Mouse (Mus musculus) midbrain, embryonic 16.5 days (tissue): ENCODE measurements at regions not wholly inside any gene's neighbourhood (a gene's known extent, or its start where the extent isn't known, plus 50 kb on each side); places are given as distances from the start of the nearest gene placed in this dataset.

Experiments used
- ATAC-seq: fragments of 200-750 bp; cut with Nextera tagmentation; 2 replicates; pipeline ENCODE4 v1.8.0; 2017; ENCODE audit warnings: moderate TSS enrichment
- H3K27ac ChIP-seq: fragments of 300-500 bp; sonication (generic); 2 replicates; pipeline ENCODE4 v1.5.1; 2014; ENCODE audit warnings: mild to moderate bottlenecking, low read length, mixed read lengths
- H3K27me3 ChIP-seq: fragments of 300-500 bp; sonication (generic); 2 replicates; pipeline ENCODE4 v1.6.1; 2014; ENCODE audit warnings: low read depth, low read length, mixed read lengths; ENCODE audit not compliant: control insufficient read depth, insufficient read depth
- H3K36me3 ChIP-seq: fragments of 300-500 bp; sonication (generic); 2 replicates; pipeline ENCODE4 v1.6.1; 2014; ENCODE audit warnings: mild to moderate bottlenecking, low read length, moderate library complexity, mixed read lengths; ENCODE audit not compliant: control insufficient read depth, insufficient read depth
- H3K4me1 ChIP-seq: fragments of 300-500 bp; sonication (generic); 2 replicates; pipeline ENCODE4 v1.6.1; 2014; ENCODE audit warnings: mild to moderate bottlenecking, low read length, mixed read lengths; ENCODE audit not compliant: control insufficient read depth, insufficient read depth
- H3K4me2 ChIP-seq: fragments of 300-500 bp; sonication (generic); 2 replicates; pipeline ENCODE4 v1.6.1; 2014; ENCODE audit warnings: mild to moderate bottlenecking, low read length, mixed read lengths
- H3K4me3 ChIP-seq: fragments of 300-500 bp; sonication (generic); 2 replicates; pipeline ENCODE4 v1.5.1; 2014; ENCODE audit warnings: low read depth, mild to moderate bottlenecking, low read length, moderate library complexity, mixed read lengths
- H3K9ac ChIP-seq: fragments of 300-500 bp; sonication (generic); 2 replicates; pipeline ENCODE4 v1.6.1; 2014; ENCODE audit warnings: low read depth, low read length, mixed read lengths
- H3K9me3 ChIP-seq: fragments of 300-500 bp; sonication (generic); replicated peaks from 2 replicates; pipeline ENCODE4 v1.6.1; 2014; ENCODE audit warnings: mild to moderate bottlenecking, low read length, mixed read lengths; ENCODE audit not compliant: control insufficient read depth, poor library complexity, severe bottlenecking
- WGBS: fragments of 180-500 bp; shearing (Covaris S2); extraction: QIAGEN DNeasy Blood & Tissue Kit; methylation state at CpG from one replicate; pipeline ENCODE4 v1.1.7; 2014; 5-methylcytosine and 5-hydroxymethylcytosine counted together

DNA sequence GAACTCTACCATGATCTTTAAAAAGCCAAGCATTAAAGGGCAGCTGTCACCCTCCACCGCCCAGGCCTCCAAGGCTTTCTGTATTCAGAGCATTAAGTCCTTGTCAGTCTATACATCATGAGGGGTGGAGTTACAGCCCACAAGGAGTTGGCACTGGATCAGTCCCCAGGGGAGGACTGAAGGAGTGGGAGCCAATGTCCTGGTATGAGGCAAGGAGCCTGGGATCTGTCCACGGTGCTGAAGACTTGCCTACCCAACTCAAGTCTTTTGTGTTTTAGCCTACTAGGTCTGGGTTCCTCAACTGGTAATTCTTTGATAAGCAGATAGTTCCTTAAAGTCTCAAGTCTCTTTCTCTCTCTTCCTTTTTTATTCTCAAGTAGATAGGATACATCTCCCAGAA lies 90.1 kb downstream of the Mrm1 start:
- Histone ChIP-seq H3K27me3 (peaks cover 2% of the 10 kb centered on the region; the same call in 1 of the 2 replicates), H3K9ac (no peak overlapping the region), H3K4me1 (peaks cover 17% of the 10 kb centered on the region), H3K36me3 (no peaks in the 10 kb centered on the region), H3K9me3 (no peaks in the 10 kb centered on the region), H3K27ac (no peak overlapping the region), H3K4me2 (no peak overlapping the region), H3K4me3 (no peak overlapping the region)
- no peak for ATAC-seq
- WGBS, result 16% methylated on average over 2 of the region's 2 CpGs

DNA sequence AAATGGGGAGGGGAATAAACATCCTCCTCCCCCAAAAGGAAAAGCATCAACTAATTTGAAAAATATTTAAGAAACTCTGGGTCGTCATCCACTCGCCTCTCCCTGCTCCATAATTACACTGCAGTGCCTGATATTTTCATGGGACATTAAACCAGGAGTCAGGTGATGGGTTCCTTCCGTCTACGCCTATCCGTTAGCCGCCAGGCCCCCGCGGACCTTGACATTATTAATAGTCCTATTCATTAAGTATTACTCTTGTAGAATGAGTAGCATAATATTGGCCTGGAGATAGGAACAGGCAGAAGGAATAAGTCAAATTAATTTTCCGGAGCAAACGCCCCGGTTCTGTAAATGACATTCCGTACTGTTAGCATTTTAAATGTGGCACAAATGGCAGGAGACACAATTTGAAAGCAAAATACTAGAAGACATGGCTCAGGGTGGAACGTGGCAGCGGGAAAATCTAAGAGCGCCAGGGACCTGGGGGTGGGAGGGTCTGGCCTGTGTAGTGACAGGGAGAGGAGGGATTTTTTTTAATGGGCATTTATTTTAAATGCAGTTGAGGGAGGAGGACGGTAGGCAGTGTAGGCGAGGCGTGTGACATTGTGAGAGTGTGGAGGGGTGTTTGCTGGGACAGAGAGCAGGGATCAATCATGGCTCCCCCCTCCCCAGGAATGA lies 93.2 kb downstream of the Mrm1 start:
- peaks cover 2% of the 10 kb centered on the region; the same call in 1 of the 2 replicates for H3K27me3 ChIP-seq
- no peaks in the 10 kb centered on the region for H3K36me3 ChIP-seq
- peak; percentile 54; the same call in 1 of the 2 replicates for ATAC-seq
- no peak overlapping the region for H3K4me3 ChIP-seq
- 0 out of 2 replicates have a peak overlapping the region, but pooled peaks have one; percentile 0 for H3K4me2 ChIP-seq
- peaks cover 17% of the 10 kb centered on the region for H3K4me1 ChIP-seq
- H3K9me3 ChIP-seq, result no peaks in the 10 kb centered on the region
- peak overlapping the region; percentile 60 for H3K27ac ChIP-seq
- 34% methylated on average over 18 of the region's 18 CpGs for WGBS
- H3K9ac ChIP-seq, result no peak overlapping the region

DNA sequence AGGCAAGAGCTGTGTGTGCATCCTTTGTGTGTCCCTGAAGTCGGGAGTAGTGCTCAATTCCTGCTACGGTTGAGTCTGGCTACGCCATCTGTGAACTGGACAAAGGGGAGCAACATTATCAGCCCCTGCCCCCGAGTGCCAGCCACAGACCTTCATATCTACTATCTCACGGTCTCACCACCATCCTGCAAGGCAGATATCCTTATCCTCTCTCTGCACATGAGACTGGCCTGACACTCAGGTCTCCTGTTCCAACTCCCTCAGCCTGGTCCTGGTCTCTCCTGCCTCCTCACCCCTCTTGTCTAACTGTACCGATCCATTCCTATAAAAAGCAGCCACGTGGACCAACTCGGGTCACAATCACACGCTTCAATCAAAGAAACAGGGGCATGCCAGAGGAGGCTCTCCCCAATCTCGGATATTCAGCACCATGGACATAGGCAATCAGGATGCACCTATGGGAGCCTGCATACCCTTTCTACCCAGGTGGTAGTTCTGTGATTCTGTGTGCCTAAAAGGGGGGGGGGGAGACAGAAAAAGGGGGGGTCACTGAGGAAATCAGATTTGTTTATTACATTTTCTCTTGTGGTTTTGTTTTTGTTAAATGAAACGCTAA lies 94.0 kb downstream of the Mrm1 start:
- Histone ChIP-seq H3K27me3 (peaks cover 2% of the 10 kb centered on the region; the same call in 1 of the 2 replicates), H3K4me2 (no peak overlapping the region), H3K4me3 (no peak overlapping the region), H3K9me3 (no peaks in the 10 kb centered on the region), H3K4me1 (peaks cover 17% of the 10 kb centered on the region), H3K27ac (no peak overlapping the region), H3K9ac (no peak overlapping the region), H3K36me3 (no peaks in the 10 kb centered on the region)
- ATAC-seq, result no peak
- WGBS, result 36% methylated on average over 11 of the region's 11 CpGs

DNA sequence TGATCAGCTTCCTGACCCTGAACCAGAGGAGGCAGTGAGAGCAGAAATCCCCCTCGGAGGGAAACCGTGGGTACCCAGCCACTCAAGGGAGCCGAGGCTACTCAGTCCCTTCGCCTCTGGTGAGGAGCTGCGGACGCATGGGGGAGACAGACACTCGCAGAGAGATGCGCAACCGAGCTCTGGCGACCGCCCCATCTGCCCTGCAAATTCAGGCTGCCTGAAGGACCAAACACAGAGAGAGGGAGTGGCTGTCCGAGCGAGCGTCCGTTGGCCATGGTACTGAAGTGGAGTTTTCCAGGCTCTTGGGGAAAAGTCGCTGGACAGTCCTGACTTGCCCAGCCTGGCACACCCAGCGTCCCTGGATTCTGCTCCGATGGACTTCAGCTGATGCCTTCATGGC lies 95.2 kb downstream of the Mrm1 start:
- Histone ChIP-seq H3K36me3 (no peaks in the 10 kb centered on the region), H3K27ac (no peak overlapping the region), H3K4me2 (peak overlapping the region; percentile 25; the same call in 1 of the 2 replicates), H3K9me3 (no peaks in the 10 kb centered on the region), H3K9ac (no peak overlapping the region), H3K4me1 (peaks cover 17% of the 10 kb centered on the region), H3K4me3 (no peak overlapping the region), H3K27me3 (peaks cover 2% of the 10 kb centered on the region; the same call in 1 of the 2 replicates)
- ATAC-seq, result peak; percentile 46; the same call in 1 of the 2 replicates
- WGBS, result 5% methylated on average over 18 of the region's 18 CpGs

DNA sequence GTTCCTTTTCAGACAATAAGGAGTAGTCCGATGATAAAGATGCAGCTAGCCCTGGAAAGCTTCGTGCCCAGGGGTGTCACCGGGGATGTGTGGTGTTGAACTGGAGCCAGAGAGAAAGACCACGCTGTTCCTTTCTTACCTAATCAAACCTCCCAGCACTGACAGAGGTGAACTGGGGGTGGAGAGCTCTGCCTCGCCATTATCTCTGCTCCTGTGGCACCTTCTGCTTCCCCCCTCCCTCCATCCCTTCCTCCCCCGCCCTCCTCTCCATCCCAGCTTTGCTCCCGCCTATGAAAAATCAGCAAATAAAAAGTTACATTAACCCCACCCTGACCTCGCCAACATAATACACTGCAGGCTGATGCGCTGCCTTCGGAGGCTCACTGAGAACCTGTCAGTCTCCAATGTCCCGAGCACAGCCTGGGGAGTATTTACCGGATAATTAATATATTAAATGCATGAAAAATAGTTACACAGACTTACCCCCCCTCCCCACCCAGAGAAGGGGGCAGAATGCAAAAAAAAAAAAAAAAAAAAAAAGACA lies 96.6 kb downstream of the Mrm1 start:
- Histone ChIP-seq H3K9ac (no peak overlapping the region), H3K4me3 (no peak overlapping the region), H3K27ac (no peak overlapping the region), H3K36me3 (no peaks in the 10 kb centered on the region), H3K9me3 (no peaks in the 10 kb centered on the region), H3K27me3 (peaks cover 2% of the 10 kb centered on the region; the same call in 1 of the 2 replicates), H3K4me1 (peaks cover 17% of the 10 kb centered on the region), H3K4me2 (no peak overlapping the region)
- WGBS, result 39% methylated on average over 12 of the region's 12 CpGs
- ATAC-seq, result no peak

DNA sequence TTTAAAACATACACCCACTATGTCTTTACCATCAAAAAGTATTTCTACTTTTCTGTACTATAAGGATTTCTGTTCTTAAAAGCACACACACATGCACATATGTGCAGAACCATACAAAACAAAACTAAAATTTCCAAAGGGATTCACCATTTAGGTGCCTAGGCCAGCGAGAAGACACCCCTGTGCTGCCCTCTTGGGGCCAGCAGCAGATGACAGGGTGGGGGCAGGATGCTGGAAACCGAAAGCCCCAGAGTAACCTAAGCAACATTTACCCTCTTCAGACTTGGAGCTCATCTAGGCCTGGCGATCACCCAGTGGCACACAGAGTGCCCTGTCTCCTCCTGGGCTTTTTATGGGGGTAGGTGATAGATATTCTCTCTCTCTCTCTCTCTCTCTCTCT lies 97.3 kb downstream of the Mrm1 start:
- H3K4me1 ChIP-seq, result peaks cover 17% of the 10 kb centered on the region
- ATAC-seq, result no peak
- no peaks in the 10 kb centered on the region for H3K36me3 ChIP-seq
- no peak overlapping the region for H3K4me2 ChIP-seq
- no peaks in the 10 kb centered on the region for H3K9me3 ChIP-seq
- no peak overlapping the region for H3K27ac ChIP-seq
- peaks cover 2% of the 10 kb centered on the region; the same call in 1 of the 2 replicates for H3K27me3 ChIP-seq
- H3K9ac ChIP-seq, result no peak overlapping the region
- WGBS, result 42% methylated on average over 3 of the region's 3 CpGs
- H3K4me3 ChIP-seq, result no peak overlapping the region

DNA sequence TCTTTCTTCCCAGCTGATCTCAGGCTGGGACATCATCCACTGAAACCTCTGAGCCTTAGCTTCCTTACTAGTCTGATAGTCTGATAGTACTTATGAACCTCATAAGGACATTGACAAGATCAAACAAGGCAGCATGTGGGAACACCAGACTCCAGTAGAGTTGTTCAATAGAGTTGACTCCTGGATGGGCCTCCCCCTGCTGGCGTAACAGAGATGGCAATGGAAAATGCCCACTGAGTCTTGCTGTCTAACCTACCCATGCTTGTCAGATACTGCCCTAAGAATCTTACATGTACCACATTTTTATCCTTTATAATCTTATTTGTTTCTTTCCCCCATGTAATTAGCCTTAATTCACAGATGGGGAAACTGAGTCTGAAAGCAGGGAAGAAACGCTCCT lies 98.2 kb downstream of the Mrm1 start:
- Histone ChIP-seq H3K4me3 (no peak overlapping the region), H3K27me3 (peaks cover 2% of the 10 kb centered on the region; the same call in 1 of the 2 replicates)

DNA sequence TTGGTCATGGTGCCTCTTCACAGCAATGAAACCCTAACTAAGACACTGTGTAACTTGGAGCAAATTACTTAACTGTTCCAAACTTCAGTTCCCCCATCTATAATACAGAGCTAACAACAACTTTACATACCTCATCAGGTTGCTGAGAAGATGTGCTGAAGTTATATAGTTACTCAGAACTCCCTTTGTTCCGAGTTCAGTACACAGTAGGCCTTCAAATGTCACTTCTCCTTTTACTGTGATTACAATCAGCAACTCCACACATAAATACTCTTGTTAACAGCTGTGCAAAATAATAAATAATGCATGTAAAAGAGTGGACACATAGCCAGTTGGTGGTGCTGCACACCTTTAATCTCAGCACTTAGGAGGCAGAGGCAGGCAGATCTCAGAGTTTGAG lies 99.5 kb downstream of the Mrm1 start:
- no peaks in the 10 kb centered on the region for H3K9me3 ChIP-seq
- H3K36me3 ChIP-seq, result no peaks in the 10 kb centered on the region
- H3K27me3 ChIP-seq, result 0 out of 2 replicates have a peak, but pooled peaks cover 2% of the 10 kb centered on the region
- no peak overlapping the region for H3K27ac ChIP-seq
- no peak overlapping the region for H3K4me2 ChIP-seq
- H3K9ac ChIP-seq, result no peak overlapping the region
- ATAC-seq, result no peak
- 81% methylated on average over 1 of the region's 1 CpGs for WGBS
- no peak overlapping the region for H3K4me3 ChIP-seq
- H3K4me1 ChIP-seq, result peaks cover 4% of the 10 kb centered on the region; the same call in 1 of the 2 replicates

More for the DNA sequence above, 98.2 kb downstream of the Mrm1 start:
- H3K36me3 ChIP-seq, result no peaks in the 10 kb centered on the region
- H3K9ac ChIP-seq, result no peak overlapping the region
- no peak for ATAC-seq
- WGBS, result 77% methylated on average over 2 of the region's 2 CpGs
- no peaks in the 10 kb centered on the region for H3K9me3 ChIP-seq
- no peak overlapping the region for H3K27ac ChIP-seq
- H3K4me1 ChIP-seq, result peaks cover 10% of the 10 kb centered on the region
- H3K4me2 ChIP-seq, result no peak overlapping the region

DNA sequence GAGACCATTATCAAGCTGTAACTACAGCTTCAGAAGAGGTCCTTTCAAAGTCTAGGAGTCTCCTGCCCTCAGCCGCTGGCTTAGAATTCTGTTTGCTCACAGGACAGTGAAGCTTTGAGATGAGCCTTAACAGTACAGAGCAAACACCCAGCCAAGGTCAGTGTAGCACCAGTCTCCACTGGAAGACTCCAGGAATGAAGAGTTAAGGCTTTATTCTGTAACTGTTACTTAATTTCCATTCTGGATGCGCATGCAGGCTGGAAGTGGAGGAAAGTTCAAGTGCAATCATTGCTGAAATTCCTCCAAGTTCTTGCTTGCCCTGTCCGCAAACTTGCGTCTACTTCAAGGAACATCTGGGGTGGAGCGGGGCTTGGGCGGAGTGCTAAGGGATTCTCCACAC lies 106.6 kb downstream of the Mrm1 start:
- Histone ChIP-seq H3K9me3 (no peaks in the 10 kb centered on the region), H3K36me3 (no peaks in the 10 kb centered on the region), H3K9ac (no peak overlapping the region), H3K4me3 (no peak overlapping the region), H3K27ac (no peak overlapping the region), H3K4me1 (peaks cover 9% of the 10 kb centered on the region), H3K4me2 (no peak overlapping the region), H3K27me3 (peaks cover 8% of the 10 kb centered on the region; the same call in 1 of the 2 replicates)
- 88% methylated on average over 6 of the region's 6 CpGs for WGBS
- ATAC-seq, result no peak
